Mouse (Mus musculus): ENCODE data around the gene Suox. TPM values are rescaled to one million over a fixed set of nuclear protein-coding genes. Genes with fewer than 3 reads are reported as not detected.

Suox gene
- polyA plus RNA-seq, 1 experiment, result 0.36 TPM

- no peaks in the 10 kb centered on the region for H3K9me3 ChIP-seq
- peaks cover 57% of the 10 kb centered on the region for H3K36me3 ChIP-seq (replicated peaks; ENCODE audit: low read length)
- H3K27me3 ChIP-seq (replicated peaks), result no peaks in the 10 kb centered on the region
- H3K4me3 ChIP-seq (replicated peaks), result no peak overlapping the region
- peaks cover 58% of the 10 kb centered on the region for H3K4me1 ChIP-seq
- TF ChIP-seq FLI1 (IDR thresholded peaks at IDR 0.05; ENCODE audit: low read length) (no peak), GATA1 (IDR thresholded peaks at IDR 0.05; ENCODE audit: borderline replicate concordance, low read length) (no peak)
Measured at GRCm38 (mm10) chr10:128699006-128699405, 25.1 kb upstream of the Suox start.

DNA sequence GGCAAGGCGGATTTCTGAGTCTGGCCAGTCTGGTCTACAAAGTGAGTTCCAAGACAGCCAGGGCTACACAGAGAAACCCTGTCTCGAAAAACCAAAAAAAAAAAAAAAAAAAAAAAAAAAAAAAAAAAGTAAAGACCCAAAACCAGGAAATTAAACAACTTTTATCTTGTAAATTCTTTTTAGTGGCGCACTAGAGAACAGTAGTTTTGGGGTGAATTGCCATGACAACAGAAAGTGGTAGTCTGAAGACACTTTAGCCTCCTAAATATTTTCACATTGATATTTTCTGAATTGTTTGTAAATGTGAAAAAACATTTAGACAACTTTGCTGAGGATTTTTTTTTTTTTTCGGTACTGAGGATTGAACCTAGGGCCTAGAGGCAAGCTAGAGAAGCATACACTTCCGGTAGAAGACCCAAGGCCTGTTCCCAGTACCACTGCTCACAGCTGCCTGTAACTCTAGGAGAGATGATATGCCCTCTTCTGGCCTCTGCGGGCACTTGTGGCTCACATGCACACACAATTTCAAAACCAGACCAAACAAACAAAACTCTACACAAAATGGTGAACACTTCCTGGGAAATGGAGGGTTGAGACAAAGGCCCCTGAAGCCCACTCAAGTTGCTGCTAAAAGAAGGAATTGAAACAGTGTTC lies 23.3 kb upstream of the Suox start:
- peak overlapping the region; percentile 91 for H3K4me3 ChIP-seq (replicated peaks)
- no peaks in the 10 kb centered on the region for H3K9me3 ChIP-seq
- TF ChIP-seq FLI1 (IDR thresholded peaks at IDR 0.05; ENCODE audit: low read length) (no peak), GATA1 (IDR thresholded peaks at IDR 0.05; ENCODE audit: borderline replicate concordance, low read length) (no peak)
- H3K36me3 ChIP-seq (replicated peaks; ENCODE audit: low read length), result peaks cover 58% of the 10 kb centered on the region
- peaks cover 60% of the 10 kb centered on the region for H3K4me1 ChIP-seq
- H3K27me3 ChIP-seq (replicated peaks), result no peaks in the 10 kb centered on the region

- H3K4me1 ChIP-seq, result peaks cover 64% of the 10 kb centered on the region
- H3K27me3 ChIP-seq (replicated peaks), result no peaks in the 10 kb centered on the region
- TF ChIP-seq GATA1 (IDR thresholded peaks at IDR 0.05; ENCODE audit: borderline replicate concordance, low read length) (no peak), FLI1 (IDR thresholded peaks at IDR 0.05; ENCODE audit: low read length) (no peak)
- H3K36me3 ChIP-seq (replicated peaks; ENCODE audit: low read length), result peaks cover 52% of the 10 kb centered on the region
- H3K4me3 ChIP-seq (replicated peaks), result peak within 1 kb of the TSS; percentile 91
- no peaks in the 10 kb centered on the region for H3K9me3 ChIP-seq
Measured at GRCm38 (mm10) chr10:128695992-128696807, 22.3 kb upstream of the Suox start, which contains the start of gene Rab5b. Rab5b (minus strand) TSS chr10:128696264.

DNA sequence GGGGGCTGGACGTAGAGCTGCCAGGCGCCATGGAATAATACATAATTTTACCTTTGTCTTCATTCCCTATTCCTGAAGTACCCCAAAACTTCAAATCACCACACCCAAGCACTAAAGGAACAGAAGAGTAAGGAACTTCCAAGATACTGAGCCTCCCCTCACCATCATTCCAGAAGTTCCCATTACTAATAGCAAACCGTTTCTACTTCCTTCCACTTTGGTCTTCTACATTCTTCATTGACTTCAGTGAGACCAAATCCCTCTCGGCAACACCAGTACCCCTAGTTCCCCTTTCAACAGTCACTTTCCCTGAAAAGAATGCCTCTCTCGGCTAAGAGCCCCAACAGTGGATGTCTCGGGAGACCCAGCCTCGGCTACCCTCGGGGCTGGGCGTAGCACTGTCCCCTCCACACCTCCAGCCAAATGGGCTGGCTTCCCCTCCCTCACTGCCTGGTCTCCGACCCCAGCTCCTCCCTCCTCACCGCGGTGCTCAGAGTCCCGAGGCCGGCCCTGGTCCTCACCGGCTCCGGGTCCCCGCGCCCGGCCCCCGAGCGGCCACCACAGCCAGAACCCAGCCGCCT lies 21.6 kb upstream of the Suox start:
- H3K36me3 ChIP-seq (replicated peaks; ENCODE audit: low read length), result peaks cover 52% of the 10 kb centered on the region
- peak overlapping the region; percentile 91 for H3K4me3 ChIP-seq (replicated peaks)
- no peaks in the 10 kb centered on the region for H3K9me3 ChIP-seq
- H3K4me1 ChIP-seq, result peaks cover 64% of the 10 kb centered on the region
- H3K27me3 ChIP-seq (replicated peaks), result no peaks in the 10 kb centered on the region
- TF ChIP-seq FLI1 (IDR thresholded peaks at IDR 0.05; ENCODE audit: low read length) (no peak), GATA1 (IDR thresholded peaks at IDR 0.05; ENCODE audit: borderline replicate concordance, low read length) (no peak)

DNA sequence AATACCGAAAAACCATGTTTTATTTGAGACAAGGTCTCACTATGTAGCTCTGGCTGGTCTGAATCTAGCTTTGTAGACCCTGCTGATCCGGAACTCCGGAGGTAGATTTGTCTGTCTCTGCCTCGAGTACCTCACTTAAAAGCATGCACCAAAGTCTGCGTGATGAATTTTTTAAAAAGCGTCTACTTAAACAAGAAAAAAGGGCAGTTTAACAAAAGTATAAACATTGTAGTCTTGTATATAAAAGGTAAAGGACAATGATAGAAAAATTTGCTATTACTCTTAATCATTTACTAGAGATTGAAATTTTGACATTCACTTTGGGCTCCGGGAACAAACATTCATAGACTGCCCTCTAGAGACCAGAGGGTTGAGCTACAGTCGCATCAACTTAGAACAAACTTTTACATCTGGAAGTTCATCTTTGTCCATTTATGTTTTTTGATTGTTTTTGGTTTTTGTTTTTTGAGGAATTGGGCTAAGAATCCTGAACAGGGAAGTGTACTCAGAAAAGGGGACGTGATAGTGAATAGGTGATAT lies 666 bp upstream of the Suox start:
- H3K4me3 ChIP-seq (replicated peaks), result peak overlapping the region; percentile 94
- H3K36me3 ChIP-seq (replicated peaks; ENCODE audit: low read length), result peaks cover 4% of the 10 kb centered on the region
- no peak for TF ChIP-seq GATA1 (IDR thresholded peaks at IDR 0.05; ENCODE audit: borderline replicate concordance, low read length)
- TF ChIP-seq FLI1 (IDR thresholded peaks at IDR 0.05; ENCODE audit: low read length), result no peak
- peaks cover 40% of the 10 kb centered on the region for H3K27me3 ChIP-seq (replicated peaks)
- H3K9me3 ChIP-seq, result no peaks in the 10 kb centered on the region
- H3K4me1 ChIP-seq, result peaks cover 11% of the 10 kb centered on the region

- Histone ChIP-seq H3K36me3 (replicated peaks; ENCODE audit: low read length) (no peaks in the 10 kb centered on the region), H3K4me1 (peaks cover 24% of the 10 kb centered on the region), H3K9me3 (no peaks in the 10 kb centered on the region), H3K27me3 (replicated peaks) (peaks cover 71% of the 10 kb centered on the region), H3K4me3 (replicated peaks) (no peak overlapping the region)
- TF ChIP-seq GATA1 (IDR thresholded peaks at IDR 0.05; ENCODE audit: borderline replicate concordance, low read length) (no peak), FLI1 (IDR thresholded peaks at IDR 0.05; ENCODE audit: low read length) (no peak)
Measured at GRCm38 (mm10) chr10:128671148-128671547, 2.7 kb downstream of the Suox start.

DNA sequence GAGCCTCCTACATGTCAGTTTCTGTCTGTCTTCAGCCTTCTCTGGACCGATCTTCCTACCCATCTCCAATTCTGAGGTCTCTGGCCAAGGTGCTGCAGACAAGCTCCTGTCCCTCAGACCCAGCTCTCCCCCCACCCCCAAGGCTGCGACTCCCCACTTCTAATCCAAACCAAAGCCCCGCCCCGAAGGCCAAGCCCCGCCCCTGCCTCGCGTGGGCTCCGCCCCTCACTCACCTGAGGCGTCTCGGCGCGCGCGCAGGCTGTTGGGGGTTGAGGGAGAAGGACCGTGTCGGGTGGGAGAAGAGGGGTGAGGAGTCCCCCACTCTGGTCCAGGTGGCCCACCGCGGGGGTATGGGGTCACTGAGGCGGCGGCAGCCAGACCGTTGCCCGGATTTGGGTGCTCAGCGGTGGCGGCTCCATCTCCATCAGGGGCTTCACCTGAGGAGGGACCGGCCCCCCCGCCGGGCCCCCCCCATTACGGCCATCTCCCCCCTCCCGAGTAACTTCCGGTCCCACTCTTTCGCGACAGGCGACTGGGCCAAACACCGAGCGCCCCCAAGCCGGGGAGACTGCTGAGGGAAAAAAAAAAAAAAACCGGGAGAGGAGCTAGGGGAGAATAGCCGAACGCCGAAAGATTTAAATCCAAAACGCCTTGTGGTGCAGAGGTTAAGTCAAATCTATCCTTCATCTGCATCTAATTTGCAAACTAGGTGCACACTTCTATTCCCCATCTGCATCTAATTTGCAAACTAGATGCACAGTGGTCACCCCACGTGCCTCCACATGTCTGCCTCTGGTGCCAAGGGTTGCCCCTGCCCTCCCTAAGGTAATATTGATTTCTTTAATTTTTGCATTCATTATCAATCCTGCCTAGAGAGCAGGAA lies 4.8 kb downstream of the Suox start:
- Histone ChIP-seq H3K27me3 (replicated peaks) (peaks cover 80% of the 10 kb centered on the region), H3K9me3 (peaks cover 7% of the 10 kb centered on the region; the same call in 1 of the 2 replicates), H3K36me3 (replicated peaks; ENCODE audit: low read length) (no peaks in the 10 kb centered on the region), H3K4me1 (peaks cover 27% of the 10 kb centered on the region), H3K4me3 (replicated peaks) (peak overlapping the region; percentile 90)
- TF ChIP-seq FLI1 (IDR thresholded peaks at IDR 0.05; ENCODE audit: low read length) (no peak), GATA1 (IDR thresholded peaks at IDR 0.05; ENCODE audit: borderline replicate concordance, low read length) (no peak)

DNA sequence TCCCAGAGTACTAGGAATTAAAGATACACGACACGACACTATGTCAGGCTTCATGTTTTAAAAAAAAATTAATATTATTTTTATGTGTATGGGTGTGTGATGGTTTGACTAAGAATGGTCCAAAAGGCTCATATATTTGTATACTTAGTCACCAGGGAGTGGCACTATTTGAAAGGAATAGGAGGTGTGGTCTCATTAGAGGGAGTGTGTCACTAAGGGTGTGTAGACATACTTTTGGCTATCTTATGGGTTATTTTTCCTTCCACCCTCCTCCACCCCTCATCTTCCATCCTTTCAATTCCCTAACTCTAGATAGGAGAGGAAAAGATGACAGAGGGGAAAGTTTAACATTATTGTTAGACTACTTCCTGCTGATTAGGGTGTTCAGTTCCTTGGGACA lies 8.1 kb downstream of the Suox start:
- Histone ChIP-seq H3K4me3 (replicated peaks) (no peak overlapping the region), H3K4me1 (peaks cover 35% of the 10 kb centered on the region), H3K9me3 (peaks cover 7% of the 10 kb centered on the region; the same call in 1 of the 2 replicates), H3K36me3 (replicated peaks; ENCODE audit: low read length) (no peaks in the 10 kb centered on the region), H3K27me3 (replicated peaks) (peaks cover 69% of the 10 kb centered on the region)
- TF ChIP-seq FLI1 (IDR thresholded peaks at IDR 0.05; ENCODE audit: low read length) (no peak), GATA1 (IDR thresholded peaks at IDR 0.05; ENCODE audit: borderline replicate concordance, low read length) (no peak)

- H3K27me3 ChIP-seq (replicated peaks), result peaks cover 69% of the 10 kb centered on the region
- H3K4me1 ChIP-seq, result peaks cover 35% of the 10 kb centered on the region
- TF ChIP-seq GATA1 (IDR thresholded peaks at IDR 0.05; ENCODE audit: borderline replicate concordance, low read length) (no peak), FLI1 (IDR thresholded peaks at IDR 0.05; ENCODE audit: low read length) (no peak)
- H3K9me3 ChIP-seq, result peaks cover 7% of the 10 kb centered on the region; the same call in 1 of the 2 replicates
- no peak overlapping the region for H3K4me3 ChIP-seq (replicated peaks)
- no peaks in the 10 kb centered on the region for H3K36me3 ChIP-seq (replicated peaks; ENCODE audit: low read length)
Measured at GRCm38 (mm10) chr10:128665307-128665706, 8.6 kb downstream of the Suox start.

Data from megakaryocyte, embryonic 14.5 days (primary cell).